Mouse (Mus musculus) thymus, postnatal 36 days (tissue): ENCODE data around the gene Gpat3.
A peak's percentile ranks its signal among the peaks of the same experiment; 100 is the strongest.

Experiments used
- DNase-seq, 2 experiments: peaks; one replicate each; pipeline ENCODE4 v3.0.0; 2022; ENCODE audit warnings: mixed read lengths in 2 of 2

The Gpat3 gene

GRCm38 (mm10) chr5:100917252-100917774 lies 71.8 kb downstream of the Gpat3 start:
- peak; percentile 57 to 75 for DNase-seq

- DNase-seq, result peak in 1 of 2 experiments; percentile 26
Measured at GRCm38 (mm10) chr5:100919069-100919468, 73.6 kb downstream of the Gpat3 start.

- no peak for DNase-seq
Measured at GRCm38 (mm10) chr5:100929698-100930097, 84.2 kb downstream of the Gpat3 start.

GRCm38 (mm10) chr5:100943716-100944115 lies 98.2 kb downstream of the Gpat3 start:
- DNase-seq, result no peak

- no peak for DNase-seq
Measured at GRCm38 (mm10) chr5:100945336-100945735, 99.8 kb downstream of the Gpat3 start.
